Mouse (Mus musculus): ENCODE measurements at regions not wholly inside any gene's neighbourhood (a gene's known extent, or its start where the extent isn't known, plus 50 kb on each side); places are given as distances from the start of the nearest gene placed in this dataset.

- intact Hi-C loops (cut with DNase I), result loop anchor here (10.0 kb wide), 1 partner anchor 96 kb away; no protein-coding TSS in a partner anchor
Observed at GRCm38 (mm10) chr17:10001071-10001591, 318.5 kb downstream of the Qk start.

DNA sequence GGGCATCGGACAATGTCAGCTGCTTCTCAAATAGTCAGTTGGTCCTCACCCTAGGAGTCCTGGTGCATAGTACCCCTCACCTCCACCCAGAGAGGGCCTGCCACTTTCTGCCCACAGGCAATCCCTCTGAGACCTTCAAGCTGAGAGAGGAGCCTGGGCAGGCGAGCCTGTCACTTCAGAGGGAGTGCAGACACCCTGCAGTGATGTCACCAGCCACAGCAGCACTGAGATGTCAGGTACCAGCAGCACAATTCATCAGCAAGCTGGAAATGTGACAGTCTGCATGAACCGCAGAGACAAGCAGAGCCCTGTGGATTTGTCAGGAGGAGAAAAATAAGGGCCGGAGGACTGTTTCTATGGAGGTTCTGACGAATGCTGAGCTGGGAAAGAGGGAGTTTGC, 324.3 kb downstream of the Qk start:
- intact Hi-C loops (cut with DNase I), result no loop called here

DNA sequence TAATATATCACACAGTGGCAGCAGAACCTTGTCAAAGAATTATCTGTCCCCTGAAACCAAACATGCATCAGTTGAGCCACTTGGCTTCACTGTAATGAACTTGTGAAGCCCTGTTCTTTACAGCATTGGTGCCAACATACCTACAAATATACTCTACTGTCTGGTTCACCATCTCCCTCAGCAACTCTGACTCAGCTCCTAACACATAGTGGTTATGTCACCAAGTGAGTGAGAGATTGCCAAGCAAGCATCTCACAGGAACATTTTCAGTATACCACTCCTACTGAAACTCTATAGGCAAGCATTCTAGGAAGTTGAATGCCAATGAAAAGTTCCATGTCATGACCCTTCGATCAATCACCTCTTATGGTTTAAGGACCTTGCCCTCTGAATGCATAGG, 321.2 kb upstream of the Pabpc6 start:
- intact Hi-C loops (cut with DNase I), result no loop called here

GRCm38 (mm10) chr17:9981273-9981672, 311.8 kb upstream of the Pabpc6 start:
- intact Hi-C loops (cut with DNase I), result no loop called here

DNA sequence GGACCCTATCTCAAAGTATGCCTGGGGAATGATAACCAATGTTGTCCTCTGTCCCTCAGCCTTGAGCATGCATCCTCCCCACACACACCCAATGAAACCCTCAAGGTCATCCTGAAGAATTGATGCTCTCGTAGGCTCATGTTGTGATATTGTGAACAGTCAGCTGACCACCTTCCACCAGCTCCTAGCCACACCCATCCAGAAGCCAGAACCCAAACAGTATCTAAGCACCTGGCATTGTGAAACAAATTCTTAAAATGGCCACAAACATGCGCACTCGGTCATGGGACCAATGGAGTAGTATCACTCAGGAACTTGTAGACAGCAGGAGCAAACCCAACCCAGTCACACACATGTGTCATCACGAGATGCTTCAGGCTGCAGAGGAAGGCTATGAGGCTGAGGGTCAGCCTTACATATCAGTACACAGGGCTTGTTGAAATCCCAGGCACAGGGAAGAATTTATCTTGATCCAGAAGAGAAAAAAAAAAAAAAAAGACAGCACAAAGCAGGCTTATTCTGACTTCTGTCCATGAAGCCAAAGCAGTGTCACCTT, 307.4 kb upstream of the Pabpc6 start:
- intact Hi-C loops (cut with DNase I), result no loop called here

DNA sequence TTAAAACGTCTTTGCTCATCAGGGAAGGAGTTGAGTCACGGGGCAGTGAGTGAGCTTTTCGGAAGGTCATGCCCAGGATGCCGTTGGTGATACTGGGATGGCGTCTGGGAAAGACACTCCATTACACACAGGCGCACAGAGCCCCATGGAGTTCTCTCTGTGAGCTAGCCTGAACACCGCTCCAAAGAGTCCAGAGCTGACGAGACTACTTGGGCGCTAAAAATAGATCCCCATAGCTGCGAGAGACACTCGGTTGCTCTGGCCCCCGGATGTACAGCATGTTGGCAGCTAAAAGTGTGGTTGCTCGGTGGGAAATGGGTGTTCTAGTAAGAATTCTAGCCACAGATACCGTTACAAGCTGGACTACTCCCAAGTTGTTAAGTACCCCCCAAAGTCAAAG, 306.5 kb upstream of the Pabpc6 start:
- intact Hi-C loops (cut with DNase I), result no loop called here

- intact Hi-C loops (cut with DNase I), result no loop called here
Observed at GRCm38 (mm10) chr17:9975153-9975552, 305.6 kb upstream of the Pabpc6 start.

DNA sequence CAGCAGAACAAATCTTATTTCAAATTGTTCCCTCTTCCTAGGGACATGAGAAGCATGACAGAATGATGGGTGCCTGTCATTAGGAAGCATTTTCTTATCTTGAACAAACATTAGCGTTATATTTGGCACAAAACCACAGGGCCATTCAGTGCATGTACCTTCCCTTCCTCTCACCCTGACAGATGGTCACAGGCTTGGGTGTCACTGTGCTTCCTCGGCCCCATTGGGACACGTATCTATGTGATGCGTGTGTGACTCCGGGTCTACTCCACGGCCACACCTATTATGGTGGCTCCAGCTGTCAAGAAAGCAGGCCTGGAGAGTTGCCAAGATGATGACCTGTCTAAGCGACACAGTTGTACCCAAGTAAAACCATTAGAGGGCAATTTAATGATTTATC, 298.5 kb upstream of the Pabpc6 start:
- intact Hi-C loops (cut with DNase I), result no loop called here

DNA sequence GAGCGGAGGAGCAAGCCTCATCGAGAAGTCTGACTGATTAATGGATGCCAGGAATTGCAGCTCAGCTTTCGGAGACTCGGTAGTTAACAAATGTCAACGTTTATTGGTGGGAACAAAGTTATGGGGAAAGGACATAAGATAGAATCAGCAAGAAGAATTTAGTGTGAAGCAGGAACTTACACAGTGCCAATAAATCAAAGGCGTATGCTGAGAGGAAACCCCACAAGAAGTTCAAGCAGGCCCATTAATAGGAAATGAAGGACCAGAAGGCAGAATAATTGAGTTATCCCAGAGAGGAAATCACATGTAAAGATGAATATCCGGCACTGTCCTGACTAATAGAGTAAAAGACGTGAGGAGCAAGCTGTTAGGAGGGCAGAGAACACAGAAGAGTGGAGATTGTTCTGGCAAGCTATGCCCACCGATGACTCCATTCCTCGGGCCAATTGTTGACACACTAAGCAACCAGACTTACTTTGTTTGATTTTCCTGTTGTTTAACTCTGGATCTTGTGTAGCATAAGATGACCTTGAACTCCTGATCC, 293.4 kb upstream of the Pabpc6 start:
- intact Hi-C loops (cut with DNase I), result no loop called here

- intact Hi-C loops (cut with DNase I), result no loop called here
Observed at GRCm38 (mm10) chr17:9948985-9949667, 279.6 kb upstream of the Pabpc6 start.

DNA sequence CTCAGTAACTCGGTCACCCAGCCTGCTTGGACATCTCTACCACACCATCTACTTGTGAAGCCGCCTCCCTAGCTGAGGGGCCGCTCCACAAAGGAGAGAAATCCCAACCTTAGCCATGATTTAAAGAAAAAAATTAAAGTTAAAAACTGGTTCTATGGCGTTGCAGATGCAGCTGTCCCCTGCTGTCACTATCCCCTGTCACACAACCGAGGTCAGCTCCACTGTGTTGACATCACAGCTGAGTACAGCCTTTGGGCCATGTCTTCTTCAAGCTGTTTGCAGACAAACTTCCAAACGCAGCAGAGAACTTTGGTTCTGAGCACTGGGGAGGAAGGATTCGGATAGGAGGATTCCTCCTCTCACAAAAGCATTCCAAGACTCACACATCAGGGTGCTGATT, 278.1 kb upstream of the Pabpc6 start:
- intact Hi-C loops (cut with DNase I), result no loop called here

DNA sequence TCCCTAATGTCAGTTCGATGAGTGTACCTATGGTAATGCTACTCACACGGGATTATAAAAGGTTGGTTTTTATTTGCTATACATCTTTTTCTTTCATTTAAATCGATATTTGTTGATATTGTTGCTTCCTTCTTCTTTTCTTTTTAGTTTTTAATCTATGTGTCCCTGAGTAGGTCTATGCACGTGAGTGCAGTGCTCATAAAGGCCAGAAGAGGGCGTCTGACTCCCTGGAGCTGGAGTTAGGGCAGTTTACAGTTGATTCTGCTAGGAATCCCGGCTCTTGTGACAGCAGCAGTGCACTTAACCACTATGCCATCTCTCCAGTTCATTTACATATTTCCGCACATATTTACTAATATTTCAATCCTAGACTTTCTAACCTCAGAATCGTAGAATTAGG, 275.0 kb upstream of the Pabpc6 start:
- intact Hi-C loops (cut with DNase I), result no loop called here

DNA sequence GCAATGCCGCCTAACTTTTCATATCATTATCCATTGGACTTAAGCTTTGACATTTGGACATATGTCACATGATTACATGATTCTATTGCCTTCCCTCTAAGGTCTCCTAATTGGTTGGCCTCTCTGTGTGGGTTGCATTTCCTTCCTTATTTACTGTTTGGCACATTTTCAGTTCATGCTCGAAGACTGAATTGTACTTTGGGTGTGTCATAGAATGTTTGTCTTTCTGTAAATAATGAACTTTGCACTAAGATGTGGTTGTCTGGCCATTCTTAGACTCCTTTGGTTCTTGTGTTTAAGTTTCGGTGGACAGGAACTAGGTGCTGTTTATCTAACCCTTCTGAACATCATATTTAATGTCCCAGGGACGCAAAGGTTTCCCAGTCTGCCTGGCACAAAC, 272.7 kb upstream of the Pabpc6 start:
- intact Hi-C loops (cut with DNase I), result no loop called here

DNA sequence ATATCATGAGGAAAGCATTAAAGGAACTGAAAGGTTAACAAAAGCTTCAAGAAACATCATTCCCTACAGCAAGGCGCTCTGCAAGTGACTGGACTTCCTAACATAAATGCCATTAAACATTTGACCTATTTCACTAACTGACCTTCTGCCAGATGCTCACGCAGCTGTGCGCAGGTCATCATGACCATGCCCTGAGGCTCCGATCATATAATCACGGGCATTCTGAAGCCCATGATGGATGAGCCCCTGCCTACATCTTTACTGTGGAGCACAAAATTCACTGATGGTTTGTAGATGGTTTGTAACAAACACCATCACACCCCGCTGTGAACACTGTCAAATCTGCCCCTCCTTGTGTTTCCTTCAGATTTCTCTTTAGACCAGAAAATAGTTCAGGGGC, 270.1 kb upstream of the Pabpc6 start:
- intact Hi-C loops (cut with DNase I), result no loop called here

- intact Hi-C loops (cut with DNase I), result no loop called here
Observed at GRCm38 (mm10) chr17:9938426-9938825, 268.9 kb upstream of the Pabpc6 start.

DNA sequence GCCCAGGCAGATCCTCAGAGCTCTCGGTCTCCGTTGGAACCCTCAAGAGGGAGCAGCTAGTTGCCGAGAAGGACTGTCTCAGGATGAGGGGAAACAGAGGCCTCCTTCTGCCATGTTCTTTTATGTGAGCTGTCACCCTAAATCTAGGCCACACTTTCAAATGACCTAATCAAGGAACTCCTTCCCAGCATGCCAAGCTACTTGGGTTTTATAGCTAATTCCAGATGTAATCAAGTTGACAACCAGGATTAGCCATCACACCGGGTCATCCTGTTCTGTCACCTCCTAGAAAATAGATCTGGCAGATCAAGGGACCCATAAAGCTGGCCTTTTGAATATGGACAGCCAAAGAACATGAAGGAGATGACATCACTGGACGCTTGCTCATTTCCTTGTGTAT, 267.7 kb upstream of the Pabpc6 start:
- intact Hi-C loops (cut with DNase I), result no loop called here

DNA sequence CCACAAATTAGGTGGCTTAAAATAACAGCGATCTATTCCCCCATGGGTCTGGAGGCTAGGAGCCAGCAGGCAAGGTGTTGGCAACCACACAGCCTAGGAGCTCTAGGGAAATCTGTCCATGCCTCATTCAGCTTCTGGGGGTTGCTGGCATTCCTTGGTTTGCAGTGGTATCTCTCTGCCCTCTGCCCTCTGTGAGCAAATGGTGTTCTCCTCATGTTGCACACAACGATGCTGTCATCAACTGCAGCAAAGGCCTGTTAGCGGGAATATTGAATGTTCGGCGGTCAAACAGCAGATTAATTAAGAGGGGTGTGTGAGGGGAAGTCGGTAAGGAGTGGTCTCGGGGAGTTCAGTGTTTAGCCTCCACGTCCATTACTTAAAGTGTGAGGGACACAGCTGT, 262.7 kb upstream of the Pabpc6 start:
- intact Hi-C loops (cut with DNase I), result no loop called here

GRCm38 (mm10) chr17:9931526-9931925, 262.0 kb upstream of the Pabpc6 start:
- intact Hi-C loops (cut with DNase I), result no loop called here

GRCm38 (mm10) chr17:9929448-9930088, 260.1 kb upstream of the Pabpc6 start:
- intact Hi-C loops (cut with DNase I), result no loop called here

DNA sequence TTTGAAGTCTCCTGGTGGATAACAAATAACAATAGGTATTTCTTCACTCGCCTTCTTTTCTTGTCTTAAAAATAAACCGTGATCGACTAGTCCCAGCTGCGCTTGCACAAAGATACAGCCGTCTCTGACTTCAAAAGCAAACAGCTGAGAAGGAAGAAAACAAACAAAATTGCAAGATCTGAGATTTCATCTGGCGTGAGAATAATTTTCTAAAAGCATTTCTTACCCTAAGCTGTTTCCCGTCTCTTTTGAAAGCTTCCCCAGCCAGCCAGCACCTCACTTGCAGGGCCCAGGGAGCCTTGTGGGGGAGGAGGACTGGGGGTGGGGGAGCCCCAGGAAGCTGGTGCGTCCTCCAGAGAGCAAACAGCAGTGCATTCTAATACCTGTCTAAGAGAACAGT, 258.2 kb upstream of the Pabpc6 start:
- intact Hi-C loops (cut with DNase I), result no loop called here

GRCm38 (mm10) chr17:9926308-9926707, 256.8 kb upstream of the Pabpc6 start:
- intact Hi-C loops (cut with DNase I), result no loop called here

GRCm38 (mm10) chr17:9921326-9921725, 251.8 kb upstream of the Pabpc6 start:
- intact Hi-C loops (cut with DNase I), result no loop called here
